In genomic region chr8:12996831-12997275, GRCm38 (mm10) we compare ENCODE assay signal across 11 mouse cellular contexts. TPM values are rescaled to one million over a fixed set of nuclear protein-coding genes. Genes with fewer than 3 reads are reported as not detected.
DNase-seq lines count a peak whose midpoint lies in the region; ATAC-seq and TF ChIP-seq lines count a peak whose summit lies in the region.
"Had no signal": no experiment of that assay in that cellular context is flagged by ENCODE, and none has a peak within 500 bp of the region (broad histone marks: within the 10 kb centered on the region; RNA-seq: fewer than 3 reads in every experiment).

No protein-coding gene starts in this region.

- no peaks in the 10 kb centered on the region for H3K27me3 ChIP-seq in neural tube, embryonic 13.5 days
- H3K27me3 ChIP-seq in limb, embryonic 14.5 days (ENCODE audit: control insufficient read depth, insufficient read depth, low read length): no peaks in the 10 kb centered on the region
- H3K27me3 ChIP-seq in stomach, postnatal 0 days (ENCODE audit: control insufficient read depth, insufficient read depth, low read length): no peaks in the 10 kb centered on the region
- no peaks in the 10 kb centered on the region for H3K27me3 ChIP-seq in liver, postnatal 0 days (ENCODE audit: insufficient read depth, low read length)
- no peaks in the 10 kb centered on the region for H3K27me3 ChIP-seq in midbrain, postnatal 0 days (ENCODE audit: insufficient read depth, low read length)
- H3K27me3 ChIP-seq: hindbrain, embryonic 12.5 days had no signal

- no peak for TF ChIP-seq POLR2A in limb, embryonic 14.5 days (IDR thresholded peaks at IDR 0.05; ENCODE audit: borderline replicate concordance, extremely low read depth, insufficient read depth, insufficient read length)

- H3K36me3 ChIP-seq in neural tube, embryonic 13.5 days: peaks cover 95% of the 10 kb centered on the region
- peaks cover 35% of the 10 kb centered on the region for H3K36me3 ChIP-seq in limb, embryonic 14.5 days (ENCODE audit: control insufficient read depth, insufficient read depth, low read length)
- no peaks in the 10 kb centered on the region; the same call in 1 of the 2 replicates for H3K36me3 ChIP-seq in stomach, postnatal 0 days (ENCODE audit: control insufficient read depth, insufficient read depth, low read length)
- no peaks in the 10 kb centered on the region for H3K36me3 ChIP-seq in liver, postnatal 0 days (replicated peaks; ENCODE audit: insufficient read depth, low read length)
- peaks cover 69% of the 10 kb centered on the region for H3K36me3 ChIP-seq in midbrain, postnatal 0 days (ENCODE audit: insufficient read depth, low read length)

- H3K27ac ChIP-seq in neural tube, embryonic 13.5 days (replicated peaks): 0 out of 2 replicates have a peak overlapping the region, but pooled peaks have one; percentile 43
- H3K27ac ChIP-seq in limb, embryonic 14.5 days (replicated peaks; ENCODE audit: low read depth, low read length): 0 out of 2 replicates have a peak overlapping the region, but pooled peaks have one; percentile 41
- peak overlapping the region; percentile 50 for H3K27ac ChIP-seq in stomach, postnatal 0 days (replicated peaks)
- no peak overlapping the region for H3K27ac ChIP-seq in liver, postnatal 0 days (ENCODE audit: low read depth)
- no peak overlapping the region for H3K27ac ChIP-seq in midbrain, postnatal 0 days (ENCODE audit: low read depth, low read length)

- H3K9me3 ChIP-seq in neural tube, embryonic 13.5 days: no peaks in the 10 kb centered on the region
- H3K9me3 ChIP-seq in limb, embryonic 14.5 days (ENCODE audit: control insufficient read depth, low read length): no peaks in the 10 kb centered on the region
- H3K9me3 ChIP-seq in stomach, postnatal 0 days (ENCODE audit: control insufficient read depth, low read length): no peaks in the 10 kb centered on the region
- H3K9me3 ChIP-seq in liver, postnatal 0 days (ENCODE audit: low read length): no peaks in the 10 kb centered on the region
- H3K9me3 ChIP-seq in midbrain, postnatal 0 days (ENCODE audit: low read length): no peaks in the 10 kb centered on the region
- H3K9me3 ChIP-seq: hindbrain, embryonic 12.5 days had no signal

- no peak for TF ChIP-seq CTCF in stomach, postnatal 0 days (IDR thresholded peaks at IDR 0.05; ENCODE audit: low read depth)
- no peak for TF ChIP-seq CTCF in liver, postnatal 0 days (IDR thresholded peaks at IDR 0.05; ENCODE audit: low read depth)
- TF ChIP-seq CTCF in midbrain, postnatal 0 days (IDR thresholded peaks at IDR 0.05): no peak

- no peak for DNase-seq in neural tube, embryonic 10.5 days (ENCODE audit: extremely low spot score, low spot score)
- DNase-seq in gastrocnemius, postnatal 25 days: peak; percentile 63
- peak; percentile 38 for DNase-seq in limb, embryonic 14.5 days (ENCODE audit: low spot score)
- DNase-seq in stomach, postnatal 0 days (ENCODE audit: low spot score): no peak
- no peak for DNase-seq in liver, postnatal 0 days
- DNase-seq in midbrain, postnatal 0 days (ENCODE audit: low spot score): no peak
- DNase-seq in spleen, adult 12 weeks (ENCODE audit: low spot score): no peak
- DNase-seq: liver had no signal

- no peak for ATAC-seq in neural tube, embryonic 13.5 days (ENCODE audit: low read depth)
- peak; percentile 54; the same call in 1 of the 2 replicates for ATAC-seq in limb, embryonic 14.5 days (ENCODE audit: low FRiP score, low read depth)
- ATAC-seq in stomach, postnatal 0 days (ENCODE audit: low FRiP score, low TSS enrichment): peak; percentile 49; the same call in 1 of the 2 replicates
- no peak for ATAC-seq in liver, postnatal 0 days
- no peak for ATAC-seq in midbrain, postnatal 0 days (ENCODE audit: low FRiP score)

- no peak overlapping the region for H3K4me3 ChIP-seq in neural tube, embryonic 13.5 days
- H3K4me3 ChIP-seq in limb, embryonic 14.5 days (replicated peaks; ENCODE audit: low read length): no peak overlapping the region
- no peak overlapping the region for H3K4me3 ChIP-seq in stomach, postnatal 0 days (ENCODE audit: low read depth, low read length)
- H3K4me3 ChIP-seq in liver, postnatal 0 days (ENCODE audit: low read depth, low read length): no peak overlapping the region
- H3K4me3 ChIP-seq in midbrain, postnatal 0 days (ENCODE audit: low read depth, low read length): no peak overlapping the region
- H3K4me3 ChIP-seq: hindbrain, embryonic 12.5 days had no signal

- no peak for TF ChIP-seq EP300 in stomach, postnatal 0 days (optimal IDR thresholded peaks at IDR 0.05)
- no peak for TF ChIP-seq EP300 in liver, postnatal 0 days (IDR thresholded peaks at IDR 0.05; ENCODE audit: low read depth)

- no peak overlapping the region for H3K9ac ChIP-seq in neural tube, embryonic 13.5 days
- H3K9ac ChIP-seq in limb, embryonic 14.5 days (ENCODE audit: low read depth, low read length, severe bottlenecking): no peak overlapping the region
- H3K9ac ChIP-seq in stomach, postnatal 0 days (ENCODE audit: low read length): no peak overlapping the region
- H3K9ac ChIP-seq in liver, postnatal 0 days (replicated peaks): no peak overlapping the region
- no peak overlapping the region for H3K9ac ChIP-seq in midbrain, postnatal 0 days (replicated peaks; ENCODE audit: low read length, poor library complexity, severe bottlenecking)
- H3K9ac ChIP-seq: hindbrain, embryonic 12.5 days had no signal

- peaks cover 11% of the 10 kb centered on the region; the same call in 1 of the 2 replicates for H3K4me1 ChIP-seq in neural tube, embryonic 13.5 days (replicated peaks)
- peaks cover 19% of the 10 kb centered on the region for H3K4me1 ChIP-seq in limb, embryonic 14.5 days (ENCODE audit: control insufficient read depth, insufficient read depth, low read length)
- no peaks in the 10 kb centered on the region for H3K4me1 ChIP-seq in stomach, postnatal 0 days (replicated peaks; ENCODE audit: control insufficient read depth, insufficient read depth)
- no peaks in the 10 kb centered on the region for H3K4me1 ChIP-seq in liver, postnatal 0 days (ENCODE audit: insufficient read depth)
- no peaks in the 10 kb centered on the region for H3K4me1 ChIP-seq in midbrain, postnatal 0 days (ENCODE audit: insufficient read depth, low read length)

- no peak overlapping the region for H3K4me2 ChIP-seq in neural tube, embryonic 13.5 days
- no peak overlapping the region for H3K4me2 ChIP-seq in limb, embryonic 14.5 days (replicated peaks; ENCODE audit: low read depth, low read length, severe bottlenecking)
- H3K4me2 ChIP-seq in stomach, postnatal 0 days (replicated peaks; ENCODE audit: low read depth): no peak overlapping the region
- no peak overlapping the region for H3K4me2 ChIP-seq in liver, postnatal 0 days (ENCODE audit: low read depth, low read length)
- no peak overlapping the region for H3K4me2 ChIP-seq in midbrain, postnatal 0 days (ENCODE audit: low read depth, low read length, poor library complexity, severe bottlenecking)
- H3K4me2 ChIP-seq: hindbrain, embryonic 12.5 days had no signal

- WGBS in neural tube, embryonic 13.5 days: 63% methylated on average over 8 of the region's 8 CpGs
- 26% methylated on average over 8 of the region's 8 CpGs for WGBS in limb, embryonic 14.5 days
- WGBS in stomach, postnatal 0 days: 38% methylated on average over 8 of the region's 8 CpGs
- 66% methylated on average over 8 of the region's 8 CpGs for WGBS in liver, postnatal 0 days (ENCODE audit: insufficient replicate concordance)
- 83% methylated on average over 8 of the region's 8 CpGs for WGBS in midbrain, postnatal 0 days

RNA-seq across cellular contexts. Expression of gene F7, which starts 29.0 kb away (rescaled TPM):
- 0.10 TPM in 1 of 2 replicates, not detected in the other for polyA plus RNA-seq in neural tube, embryonic 13.5 days (2015; fragmentation: Nextera tagmentation; extraction: Ambion mirVana)
- not detected for total RNA-seq in gastrocnemius, postnatal 25 days (2021)
- 0.08 and 0.10 TPM in 2 replicates for polyA plus RNA-seq in limb, embryonic 14.5 days (2012; rRNA removed)
- not detected in 2 replicates for polyA plus RNA-seq in limb, embryonic 14.5 days (2014; fragmentation: Nextera tagmentation; extraction: Ambion mirVana)
- 0.12 TPM in 1 of 2 replicates, not detected in the other for polyA plus RNA-seq in stomach, postnatal 0 days (2015; fragmentation: Nextera tagmentation; extraction: Ambion mirVana)
- 35.1 and 36.0 TPM in 2 replicates for polyA plus RNA-seq in liver, postnatal 0 days (2015; fragmentation: Nextera tagmentation; extraction: Ambion mirVana)
- not detected in 2 replicates for total RNA-seq in midbrain, postnatal 0 days (2014; rRNA removed)
- 0.07 and 0.09 TPM in 2 replicates for polyA plus RNA-seq in midbrain, postnatal 0 days (2015; fragmentation: Nextera tagmentation; extraction: Ambion mirVana)
- total RNA-seq: common myeloid progenitor, adult 5-6 weeks had no signal
- polyA plus RNA-seq: hindbrain, embryonic 12.5 days had no signal

RNA-seq across cellular contexts. Expression of gene F10, which starts 40.3 kb away (rescaled TPM):
- 0.23 and 0.59 TPM in 2 replicates for polyA plus RNA-seq in neural tube, embryonic 13.5 days (2015; fragmentation: Nextera tagmentation; extraction: Ambion mirVana)
- total RNA-seq in gastrocnemius, postnatal 25 days (2021): under 1 TPM in 1 of 2 experiments, not detected in 1; 0.32 TPM
- polyA plus RNA-seq in limb, embryonic 14.5 days (2012; rRNA removed): 0.19 and 0.28 TPM in 2 replicates
- 0.22 and 0.26 TPM in 2 replicates for polyA plus RNA-seq in limb, embryonic 14.5 days (2014; fragmentation: Nextera tagmentation; extraction: Ambion mirVana)
- polyA plus RNA-seq in stomach, postnatal 0 days (2015; fragmentation: Nextera tagmentation; extraction: Ambion mirVana): 1.1 and 1.9 TPM in 2 replicates
- 531 and 542 TPM in 2 replicates for polyA plus RNA-seq in liver, postnatal 0 days (2015; fragmentation: Nextera tagmentation; extraction: Ambion mirVana)
- 0.33 TPM in 1 of 2 replicates, not detected in the other for total RNA-seq in midbrain, postnatal 0 days (2014; rRNA removed)
- 0.21 TPM in 1 of 2 replicates, not detected in the other for polyA plus RNA-seq in midbrain, postnatal 0 days (2015; fragmentation: Nextera tagmentation; extraction: Ambion mirVana)

Comparison
In these comparisons a context has a peak if more than half of its experiments do, and no peak if none do; other contexts are left out.
1. ATAC-seq: peak in limb, embryonic 14.5 days (single experiment) and stomach, postnatal 0 days (single experiment); none in neural tube, embryonic 13.5 days (single experiment), liver, postnatal 0 days (single experiment) and midbrain, postnatal 0 days (single experiment).
2. H3K27ac ChIP-seq: peak in neural tube, embryonic 13.5 days (single experiment), limb, embryonic 14.5 days (single experiment) and stomach, postnatal 0 days (single experiment); none in liver, postnatal 0 days (single experiment) and midbrain, postnatal 0 days (single experiment).
3. DNase-seq: peak in gastrocnemius, postnatal 25 days (single experiment) and limb, embryonic 14.5 days (single experiment); none in neural tube, embryonic 10.5 days (single experiment), stomach, postnatal 0 days (single experiment), liver, postnatal 0 days (single experiment), midbrain, postnatal 0 days (single experiment) and spleen, adult 12 weeks (single experiment).
4. RNA of gene F7, which starts 29.0 kb away (polyA plus RNA-seq): 35.1 to 36.0 TPM in liver, postnatal 0 days; 0.10 TPM in neural tube, embryonic 13.5 days, 0.08 to 0.10 TPM in limb, embryonic 14.5 days, 0.07 to 0.09 TPM in midbrain, postnatal 0 days and 0.12 TPM in stomach, postnatal 0 days; every median in the first group is over 10 times any median in the second.
5. RNA of gene F10, which starts 40.3 kb away (polyA plus RNA-seq): 531 to 542 TPM in liver, postnatal 0 days; 1.1 to 1.9 TPM in stomach, postnatal 0 days, 0.23 to 0.59 TPM in neural tube, embryonic 13.5 days, 0.19 to 0.28 TPM in limb, embryonic 14.5 days and 0.21 TPM in midbrain, postnatal 0 days; every median in the first group is over 100 times any median in the second.